Mouse (Mus musculus) lung, postnatal 10 days (tissue): ENCODE results near the gene Dnaja1.

ENCODE experiments used
- DNase-seq: peaks from one replicate; pipeline ENCODE4 v3.0.0; 2021

Dnaja1 gene

DNA sequence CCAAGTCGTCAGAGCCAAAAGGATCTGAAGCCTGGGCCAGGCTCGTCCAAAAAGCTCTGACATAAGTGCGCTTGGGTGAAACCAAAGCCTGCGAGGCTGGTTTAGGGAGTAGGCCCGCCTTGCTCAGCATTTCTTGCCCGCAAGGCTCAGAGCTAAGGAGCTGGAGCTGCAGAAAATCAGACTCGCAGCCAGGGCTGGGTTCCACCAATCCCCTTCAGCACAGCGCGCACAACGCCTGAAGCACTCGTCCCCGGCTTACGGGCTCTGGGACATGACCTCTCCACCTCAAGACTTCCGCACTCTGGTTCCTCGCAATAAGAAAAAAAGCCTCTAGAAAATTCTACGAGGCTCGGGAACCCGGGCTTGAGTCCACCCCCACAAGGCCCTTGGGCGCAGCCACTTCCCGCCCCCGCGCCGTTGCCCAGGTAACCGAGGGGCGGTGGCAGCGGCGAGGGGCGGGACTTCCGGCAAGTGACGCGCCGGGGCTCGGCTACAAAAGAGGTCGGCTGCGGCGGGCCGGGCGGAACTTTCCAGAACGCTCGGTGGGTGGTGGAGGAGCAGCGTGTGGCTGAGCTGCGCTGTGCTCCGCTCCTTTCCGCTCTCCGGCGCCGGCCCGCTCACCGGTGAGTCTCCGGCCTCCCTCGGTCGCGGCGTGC is at the start of gene Dnaja1:
Gene Dnaja1, plus strand, starts transcription at position 140 of the 656 bp plus-strand sequence.
- peak; percentile 96 for DNase-seq

DNA sequence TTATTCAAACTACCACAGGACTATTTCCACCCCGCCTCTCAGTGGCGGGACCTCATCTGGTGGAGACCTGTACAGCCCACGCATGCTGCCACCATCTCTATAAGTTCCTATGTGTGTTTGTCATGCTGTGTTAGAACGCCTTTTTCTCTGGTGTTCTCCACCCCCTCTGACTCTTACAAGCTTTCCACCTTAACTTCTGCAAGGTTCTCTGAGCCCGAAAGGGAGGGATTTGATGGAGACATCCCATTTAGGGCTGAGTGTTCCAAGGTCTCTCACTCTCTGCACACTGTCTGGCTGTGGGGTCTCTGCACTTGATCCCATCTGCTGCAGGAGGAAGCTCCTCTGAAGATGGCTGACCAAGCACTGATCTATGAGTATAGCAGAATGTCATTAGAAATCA is 48.4 kb upstream of the Dnaja1 start:
- no peak for DNase-seq

DNA sequence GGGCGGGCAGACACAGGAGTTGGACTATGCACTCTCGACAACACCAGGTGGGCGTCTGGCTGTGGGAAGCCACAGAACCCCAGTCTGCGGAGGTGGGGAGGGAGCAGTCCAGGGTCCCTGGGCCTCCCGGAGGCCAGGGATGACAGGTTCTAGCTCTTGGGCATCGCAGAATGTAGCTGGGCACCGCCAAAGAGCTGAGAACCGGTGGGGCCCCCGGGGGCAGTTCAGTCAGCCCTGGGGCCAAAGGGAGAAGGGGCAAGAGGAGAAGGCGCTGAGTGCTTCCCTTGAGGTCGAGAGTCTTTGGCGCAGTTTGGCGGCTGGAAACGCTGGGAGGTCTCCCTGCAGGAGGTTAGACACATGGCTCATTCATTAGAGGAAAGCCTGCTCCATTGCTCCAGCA is 45.6 kb upstream of the Dnaja1 start:
- no peak for DNase-seq

DNA sequence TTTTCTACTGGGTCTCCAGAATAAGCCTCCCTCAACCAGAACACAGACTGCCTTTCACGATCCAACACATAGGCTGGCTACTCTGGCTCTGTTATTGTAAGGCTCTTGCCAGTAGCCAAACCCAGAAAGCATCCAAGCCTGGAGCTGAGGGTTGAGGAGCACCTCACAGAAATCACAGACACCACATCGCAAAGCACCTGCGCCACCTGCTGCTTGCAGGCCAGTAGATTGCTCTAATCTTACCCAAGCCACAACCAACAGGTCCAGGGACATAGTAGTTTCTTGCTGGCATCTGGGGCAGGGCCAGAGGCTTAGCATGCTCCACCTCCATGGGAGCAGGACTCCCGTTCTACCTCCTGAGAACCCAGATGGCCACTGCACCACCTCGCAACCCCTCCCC is 44.8 kb upstream of the Dnaja1 start:
- peak; percentile 21 for DNase-seq

DNA sequence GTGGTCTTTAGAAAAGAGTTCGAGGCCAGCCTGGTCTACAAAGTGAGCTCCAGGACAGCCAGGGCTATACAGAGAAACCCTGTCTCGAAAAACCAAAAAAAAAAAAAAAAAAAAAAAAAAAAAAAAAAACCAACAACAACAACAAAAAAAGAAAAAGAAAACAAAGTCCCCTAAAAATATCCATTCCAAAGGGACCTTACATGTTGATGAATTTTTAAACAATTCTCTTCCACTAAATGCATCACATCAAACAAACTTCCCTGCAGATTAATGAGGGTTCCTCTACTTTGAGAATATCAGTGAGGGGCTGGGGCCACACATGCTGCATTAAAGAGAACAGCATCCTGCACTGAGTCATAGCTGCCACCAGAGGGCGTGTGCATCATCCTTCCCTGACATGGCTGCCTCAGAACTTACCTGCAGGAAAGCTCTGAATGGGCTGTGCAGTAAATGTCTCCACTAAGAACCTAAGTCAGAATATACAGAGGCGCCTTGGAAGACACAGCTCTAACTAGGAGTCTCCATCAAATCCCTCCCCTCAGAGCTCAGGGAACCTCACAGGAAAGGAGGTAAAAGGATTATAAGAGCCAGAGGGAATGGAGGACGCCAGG is 41.6 kb upstream of the Dnaja1 start:
- peak; percentile 33 for DNase-seq

DNA sequence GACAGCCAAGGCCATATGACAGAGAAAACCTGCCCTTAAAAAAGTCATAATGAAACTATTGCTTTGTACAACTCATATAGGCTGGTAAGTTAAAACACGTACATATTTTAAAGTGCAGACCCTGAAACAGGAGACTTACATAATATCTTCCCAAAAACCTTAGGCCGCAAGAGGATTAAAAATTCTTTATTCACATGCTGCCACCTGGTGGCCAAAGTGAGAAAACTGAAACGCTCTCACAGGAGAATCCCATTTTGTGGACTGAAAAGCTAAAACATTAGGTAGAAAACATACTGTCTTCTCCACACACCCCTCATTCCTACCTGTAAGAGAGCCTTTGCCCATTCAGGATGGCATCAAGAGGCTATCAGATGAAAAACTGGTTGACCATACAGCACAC is 40.0 kb upstream of the Dnaja1 start:
- peak; percentile 62 for DNase-seq

DNA sequence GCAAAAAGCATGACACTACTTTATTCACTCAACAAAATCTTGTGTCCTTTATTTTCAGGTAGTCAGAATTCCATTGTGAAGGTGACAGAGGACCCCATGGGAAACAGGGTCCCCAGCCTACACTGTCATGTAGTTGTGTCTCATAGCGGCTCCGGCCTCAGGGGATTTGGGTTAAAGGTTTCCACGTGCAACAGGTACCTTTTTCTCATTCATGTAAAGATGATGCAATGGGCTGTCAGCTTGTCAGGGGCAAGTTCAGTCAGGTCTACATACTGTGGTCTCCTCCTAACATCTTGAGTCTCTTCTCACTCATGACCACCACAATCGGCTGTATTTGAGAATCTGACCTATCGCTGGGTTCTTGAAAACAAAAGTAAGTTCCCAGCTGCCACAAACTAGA is 39.6 kb upstream of the Dnaja1 start:
- no peak for DNase-seq

DNA sequence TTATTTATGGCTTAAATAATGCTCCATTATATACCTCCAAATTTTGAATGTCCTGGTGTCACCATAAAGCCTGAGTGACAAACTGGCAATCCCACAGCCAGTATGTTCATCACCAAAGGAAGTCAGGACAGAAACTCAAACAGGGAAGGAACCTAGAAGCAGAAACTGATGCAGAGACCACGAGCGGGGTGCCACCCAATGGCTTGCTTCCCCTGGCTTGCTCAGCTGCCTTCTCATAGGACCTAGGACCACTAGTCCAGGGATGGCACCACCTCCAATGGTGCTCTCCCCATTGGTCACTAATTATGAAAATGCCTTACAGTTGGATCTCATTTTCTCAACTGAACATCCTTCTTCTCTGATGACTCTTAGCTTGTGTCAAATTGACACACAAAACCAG is 38.6 kb upstream of the Dnaja1 start:
- DNase-seq, result no peak

DNA sequence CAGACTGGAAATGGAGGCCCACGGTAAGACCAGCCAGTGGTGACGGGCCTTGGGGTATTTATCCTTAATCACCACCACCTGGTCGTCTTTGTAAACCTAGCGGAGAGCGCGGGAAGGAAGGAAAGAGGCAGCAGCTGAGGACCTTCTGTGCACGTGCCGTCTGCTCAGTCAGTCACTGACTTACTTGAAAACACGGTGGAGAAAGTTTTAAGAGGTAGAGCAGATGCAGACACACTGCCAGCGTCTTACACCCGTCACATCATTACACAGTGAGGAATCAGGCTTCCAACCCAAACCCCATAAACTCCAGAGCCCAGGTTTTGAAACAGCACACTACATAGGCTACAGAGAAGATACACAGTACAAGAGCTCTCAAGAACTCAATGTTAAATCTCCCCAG is 30.9 kb upstream of the Dnaja1 start:
- no peak for DNase-seq

DNA sequence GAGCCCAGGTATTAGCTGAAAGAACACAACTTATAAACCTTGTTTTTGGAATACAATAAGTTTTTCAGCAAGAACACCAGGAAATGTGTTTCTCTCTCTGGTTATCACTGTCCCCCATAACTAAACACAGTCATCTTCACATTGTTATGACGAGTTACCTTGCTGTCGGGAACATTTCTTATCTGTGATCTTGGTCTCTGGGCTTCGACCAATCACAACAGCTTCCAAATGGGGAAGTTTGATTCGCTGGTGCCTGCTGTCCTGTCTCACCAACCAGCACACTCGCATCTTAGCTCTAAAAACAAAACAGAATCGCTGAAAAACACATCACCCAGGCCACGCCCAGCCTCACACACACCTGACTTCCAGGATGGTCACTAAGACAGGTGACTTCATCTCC is 24.9 kb upstream of the Dnaja1 start:
- no peak for DNase-seq

DNA sequence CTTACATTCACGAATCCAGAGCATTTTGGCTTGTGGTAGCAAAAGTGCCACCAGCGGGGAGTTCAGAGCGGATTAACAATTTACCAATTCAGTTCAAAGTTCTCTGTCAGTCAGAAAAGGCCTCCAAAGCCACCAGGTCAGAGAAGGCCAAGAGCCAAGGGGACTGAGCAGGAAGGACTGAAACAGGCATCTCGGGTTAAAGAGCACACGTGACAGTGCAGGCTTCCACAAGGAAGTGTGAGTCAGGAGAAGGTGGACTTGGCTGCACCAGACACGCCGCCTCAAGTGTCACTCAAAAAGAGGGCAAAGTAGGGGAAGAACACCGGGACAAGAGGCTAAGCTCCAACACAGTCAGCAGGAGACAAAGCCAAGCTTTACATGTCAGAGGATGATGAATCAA is 21.7 kb upstream of the Dnaja1 start:
- DNase-seq, result peak; percentile 44

DNA sequence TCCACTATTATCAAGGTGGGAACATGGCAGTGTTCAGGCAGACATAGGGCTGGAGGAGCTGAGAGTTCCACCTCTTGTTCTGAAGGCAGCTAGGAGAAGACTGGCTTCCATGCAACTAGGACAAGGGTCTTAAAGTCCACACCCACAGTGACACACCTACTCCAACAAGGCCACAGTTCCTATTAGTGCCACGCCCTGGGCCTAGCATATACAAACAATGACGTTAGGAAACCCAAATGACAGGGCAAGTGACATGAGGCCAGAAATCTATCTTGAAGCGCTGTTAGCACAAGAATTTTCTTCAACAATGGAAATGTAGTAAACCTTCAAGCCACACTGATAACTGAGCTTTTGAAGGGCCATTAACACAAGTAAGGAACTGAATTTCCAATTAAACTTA is 20.2 kb upstream of the Dnaja1 start:
- DNase-seq, result peak; percentile 22

DNA sequence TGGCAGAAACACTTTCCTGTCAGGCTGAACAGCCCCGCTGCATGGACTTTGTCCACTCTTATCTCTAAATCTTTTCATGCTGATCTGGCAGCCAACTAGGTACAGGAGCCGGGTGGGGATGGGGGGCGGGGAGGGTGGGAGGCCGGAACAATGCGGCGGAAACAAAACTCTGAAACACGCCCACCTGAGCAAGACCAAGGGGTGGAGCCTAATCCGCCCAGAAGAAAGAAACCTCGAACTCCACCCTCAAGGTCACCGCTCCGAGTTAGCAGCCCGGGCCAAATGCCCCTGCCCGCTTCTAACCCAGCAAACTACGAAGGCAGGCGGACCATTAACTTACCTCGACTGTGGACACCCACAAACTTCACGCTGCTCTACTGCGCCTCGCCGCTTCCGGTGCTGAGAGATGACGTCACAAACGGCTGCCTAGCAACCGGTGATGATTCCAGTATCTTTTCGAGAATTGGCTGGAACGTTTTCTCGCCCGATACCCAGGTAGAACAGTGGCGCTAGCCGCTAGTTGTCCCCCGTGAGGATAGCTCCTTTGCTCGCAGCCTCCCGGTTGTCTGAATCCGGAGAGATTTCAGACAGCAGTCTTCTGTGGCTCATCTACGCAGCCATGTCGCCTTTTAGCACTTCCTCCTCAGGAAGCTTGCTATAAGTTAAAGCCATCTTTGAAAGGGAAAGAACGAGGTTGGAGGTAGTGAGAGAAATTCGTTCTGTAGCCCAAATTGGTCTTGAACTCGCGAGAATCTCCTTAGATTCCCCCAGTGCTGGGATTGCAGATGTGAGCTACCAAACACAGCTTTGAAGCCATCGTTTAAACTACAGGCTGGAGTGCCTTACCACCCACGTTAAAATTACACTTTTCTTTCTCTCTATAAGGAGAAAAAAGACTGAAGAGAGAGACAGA is 18.9 kb upstream of the Dnaja1 start, which contains the start of gene Aptx:
Gene Aptx, minus strand, starts transcription at position 398 of the 913 bp plus-strand sequence.
- DNase-seq, result peak; percentile 97

DNA sequence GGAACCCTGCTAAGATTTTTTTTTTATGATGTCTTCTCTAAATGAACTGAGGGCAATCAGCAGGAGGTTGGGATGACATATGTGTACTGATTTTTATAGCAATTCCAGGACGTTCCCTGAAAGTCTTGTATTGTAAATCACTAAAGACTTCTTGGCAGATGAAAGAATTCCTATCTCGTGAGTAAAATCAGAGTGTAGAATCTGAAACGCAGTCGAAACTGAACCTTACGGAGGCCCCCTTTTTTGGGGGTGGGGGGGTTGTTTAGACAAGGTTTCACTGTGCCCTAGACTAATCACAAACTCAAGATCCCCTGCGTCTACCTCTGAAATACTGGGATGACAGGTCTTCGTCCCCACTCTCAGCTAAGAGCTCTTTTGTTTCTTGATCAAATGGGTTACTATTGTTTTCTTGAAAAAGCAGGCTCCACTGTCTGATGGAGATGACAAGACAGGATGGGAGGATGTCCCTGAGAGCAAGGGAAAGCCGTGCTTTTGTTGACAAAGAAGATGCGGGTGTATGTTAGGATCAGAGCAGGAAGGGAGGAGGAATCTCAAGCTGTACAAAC is 18.2 kb upstream of the Dnaja1 start:
- peak; percentile 19 for DNase-seq

DNA sequence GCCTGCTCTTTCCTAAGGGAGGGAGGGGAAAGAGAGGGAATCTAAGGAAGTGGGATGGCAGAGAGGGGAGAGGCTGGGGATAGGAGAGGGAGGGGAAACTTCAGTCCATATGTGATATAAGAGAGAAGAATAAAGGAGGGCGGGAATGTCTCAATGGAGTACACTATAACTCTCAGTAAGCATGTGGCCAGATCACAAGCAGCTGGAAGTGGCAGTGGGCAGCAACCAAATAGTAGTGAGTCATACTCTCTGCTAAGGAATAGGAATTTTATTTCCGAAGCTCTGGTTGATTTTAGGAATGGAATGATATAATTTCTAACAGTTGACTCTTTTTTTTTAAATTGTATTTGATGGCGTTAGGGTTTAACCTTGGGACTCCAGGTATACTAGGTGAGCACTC is 4.8 kb upstream of the Dnaja1 start:
- no peak for DNase-seq

DNA sequence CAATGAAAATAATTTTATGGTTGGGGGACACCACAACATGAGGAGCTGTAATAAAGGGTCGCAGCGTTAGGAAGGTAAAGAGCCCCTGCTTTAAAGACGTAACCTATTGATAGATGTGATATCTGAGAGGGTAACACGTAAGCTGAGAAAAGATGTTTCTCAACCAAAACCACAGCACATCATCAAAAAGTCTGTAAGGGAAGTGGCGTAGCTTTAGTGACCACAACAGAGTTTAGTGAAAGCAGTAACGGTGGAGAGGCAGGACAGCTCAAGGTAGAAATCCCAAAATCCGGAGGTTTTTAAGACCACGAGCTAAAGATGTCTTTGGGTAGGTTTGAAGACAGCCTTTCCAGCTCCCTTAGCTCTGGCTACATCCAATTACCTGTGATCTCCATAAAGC is 1.0 kb upstream of the Dnaja1 start:
- DNase-seq, result no peak

DNA sequence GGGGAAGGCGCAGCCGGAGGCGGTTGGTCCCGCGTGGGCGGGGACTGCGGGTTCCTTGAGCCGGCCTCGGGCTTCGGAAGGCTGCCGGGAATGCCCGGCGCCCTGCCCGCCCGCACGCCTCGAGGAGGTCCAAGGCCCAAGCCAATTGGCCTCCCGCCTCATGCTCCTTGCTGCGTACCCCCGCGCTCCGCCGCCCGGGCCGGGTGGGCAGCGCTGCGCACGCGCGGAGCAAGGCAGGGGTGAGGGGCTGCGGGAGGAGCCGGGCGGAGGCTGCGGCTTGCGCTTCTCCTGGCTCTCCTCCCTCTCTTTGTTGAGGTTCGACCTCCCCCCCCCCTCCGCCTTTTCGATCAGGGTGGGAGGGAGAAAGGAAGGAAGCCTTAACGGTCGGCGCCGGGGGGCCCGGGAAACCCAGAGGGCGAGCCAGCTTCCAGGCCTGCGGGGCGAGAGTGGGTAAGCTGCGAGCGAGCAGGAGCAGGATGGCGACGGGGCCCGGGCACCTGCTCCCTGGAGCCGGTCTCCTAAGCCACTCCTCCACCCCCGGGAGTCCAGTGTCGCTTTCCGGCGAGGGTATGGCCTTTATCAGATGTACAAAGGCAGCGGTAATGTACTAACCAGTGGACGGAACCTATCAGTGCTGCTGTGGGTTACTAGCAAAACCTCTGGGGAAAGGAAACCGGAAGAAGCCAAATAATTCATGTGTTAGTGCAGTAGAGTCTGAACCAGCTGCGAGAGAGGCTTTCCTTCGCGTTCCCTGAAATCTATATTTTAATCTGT is 924 bp downstream of the Dnaja1 start:
- peak; percentile 84 for DNase-seq

DNA sequence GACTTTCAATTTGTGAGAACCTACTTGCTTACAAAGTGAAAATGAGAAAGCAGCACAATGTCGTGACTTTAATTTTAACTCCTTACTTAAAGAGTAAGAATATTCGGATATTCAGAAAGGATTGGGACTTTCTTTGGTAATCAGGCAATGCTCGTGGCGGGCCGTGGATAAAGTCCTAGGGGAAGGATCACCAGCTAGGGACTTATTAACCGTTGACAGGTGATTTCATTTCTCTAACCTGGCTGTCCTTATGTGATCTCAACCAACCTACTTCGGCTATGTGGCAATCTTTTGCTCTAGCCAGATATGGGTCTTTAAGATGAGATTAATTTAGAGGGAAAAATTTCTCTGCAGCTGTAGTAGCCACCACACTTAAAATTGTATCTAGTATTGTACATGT is 3.2 kb downstream of the Dnaja1 start:
- DNase-seq, result no peak

DNA sequence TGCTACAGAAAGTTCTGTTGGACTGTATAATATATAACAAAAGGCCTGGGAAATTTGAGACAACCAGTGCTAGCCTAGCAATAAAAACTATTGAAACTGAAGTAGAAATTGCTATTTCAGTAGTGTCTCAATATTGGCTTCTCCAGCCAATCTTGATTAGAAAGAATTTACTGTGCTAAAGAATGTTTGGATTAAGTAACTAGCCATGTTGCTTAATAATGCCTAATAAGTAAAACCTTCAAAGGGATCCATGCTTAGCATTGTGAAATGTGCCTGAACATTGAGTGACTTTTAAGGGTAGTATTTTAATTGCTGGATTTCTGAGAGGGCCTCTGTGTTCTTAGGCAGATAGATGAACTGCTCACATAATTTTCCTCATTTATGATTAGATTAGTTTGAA is 3.6 kb downstream of the Dnaja1 start:
- no peak for DNase-seq

DNA sequence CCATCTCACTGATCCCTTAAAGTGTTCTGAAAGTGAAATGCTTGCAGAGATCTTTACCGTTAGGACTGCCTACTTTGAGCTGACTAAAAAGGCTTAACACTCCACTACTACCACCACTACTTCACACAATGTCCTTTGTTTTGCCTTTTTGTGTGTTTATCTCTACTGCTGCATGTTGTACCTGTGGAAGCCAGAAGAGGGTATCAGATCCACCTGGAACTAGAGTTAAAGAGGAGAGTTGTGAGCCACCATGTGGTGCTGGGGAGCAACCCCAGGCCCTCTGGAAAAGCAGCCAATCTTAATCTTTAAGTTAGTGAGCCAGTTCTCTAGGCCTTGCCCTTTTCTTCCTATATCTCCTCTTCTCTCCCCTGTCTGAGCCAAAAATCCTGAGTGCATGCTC is 5.3 kb downstream of the Dnaja1 start:
- DNase-seq, result no peak

DNA sequence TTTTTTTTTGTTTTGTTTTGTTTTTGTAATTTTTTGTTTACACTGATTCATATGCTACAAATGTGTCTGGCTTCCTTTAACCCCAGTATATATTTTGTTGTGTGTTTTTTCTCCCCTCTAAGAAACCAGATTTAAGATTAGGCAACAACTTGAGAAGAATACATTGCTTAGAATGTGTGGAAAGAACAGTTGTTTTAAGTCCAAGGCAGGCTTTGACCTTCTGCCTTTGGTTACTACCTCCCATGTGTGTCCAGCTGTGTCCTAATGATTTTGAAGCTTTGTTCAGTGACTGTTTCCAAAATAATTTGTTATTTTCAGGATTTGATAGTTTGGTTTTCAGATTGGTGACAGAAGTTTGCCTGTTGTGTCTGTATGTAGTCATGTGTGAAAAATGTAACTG is 9.3 kb downstream of the Dnaja1 start:
- DNase-seq, result no peak

DNA sequence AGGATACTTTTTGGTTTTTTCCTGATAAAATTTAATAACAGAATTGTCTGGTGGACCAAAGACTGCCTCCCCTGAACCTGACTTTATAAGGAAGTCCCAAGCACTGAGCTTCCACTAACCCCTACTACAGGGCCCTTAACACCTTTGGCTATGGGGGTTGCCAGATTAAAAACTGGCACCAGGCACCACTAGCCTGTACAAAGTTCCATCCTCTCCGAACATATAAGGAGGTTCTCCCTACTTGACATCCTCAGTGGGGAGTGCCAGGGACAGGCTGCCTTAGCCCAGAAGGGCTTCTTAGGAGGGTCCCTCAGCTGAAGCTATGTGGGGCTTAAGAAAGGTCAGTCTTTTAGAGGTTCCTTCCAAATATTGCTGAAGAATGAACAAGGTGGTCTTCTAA is 13.4 kb downstream of the Dnaja1 start:
- no peak for DNase-seq
